24 mouse cellular contexts compared by ENCODE assay signal in the genomic region with DNA sequence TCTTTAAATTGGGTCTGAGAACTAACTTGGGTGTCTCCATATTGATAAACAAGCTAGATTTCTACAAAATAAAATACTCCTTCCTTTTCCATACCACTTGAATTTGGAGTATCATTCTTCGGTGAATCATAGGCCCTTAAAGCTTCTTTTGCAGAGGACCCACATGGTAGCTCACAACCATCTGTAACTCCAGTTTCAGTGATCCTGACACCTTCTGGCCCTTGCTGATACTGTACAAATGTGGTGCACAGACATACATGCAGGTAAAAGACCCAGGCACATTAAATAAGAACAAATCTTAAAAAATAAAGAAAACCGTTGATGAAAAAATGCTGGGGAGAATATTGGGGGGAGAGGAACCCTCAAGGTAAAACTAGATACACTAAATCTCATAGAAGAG. TPM values are rescaled to one million over a fixed set of nuclear protein-coding genes. Genes with fewer than 3 reads are reported as not detected.
DNase-seq lines count a peak whose midpoint lies in the region; ATAC-seq and TF ChIP-seq lines count a peak whose summit lies in the region.
"Had no signal": no experiment of that assay in that cellular context is flagged by ENCODE, and none has a peak within 500 bp of the region (broad histone marks: within the 10 kb centered on the region; RNA-seq: fewer than 3 reads in every experiment).

No protein-coding gene starts in this region.

- 0 out of 2 replicates have a peak overlapping the region, but pooled peaks have one; percentile 19 for H3K27ac ChIP-seq in liver, embryonic 11.5 days (ENCODE audit: low read depth, low read length)
- peak overlapping the region; percentile 79 for H3K27ac ChIP-seq in liver, embryonic 13.5 days
- H3K27ac ChIP-seq in liver, postnatal 0 days (ENCODE audit: low read depth) = no peak overlapping the region
- no peak overlapping the region for H3K27ac ChIP-seq in midbrain, embryonic 15.5 days
- H3K27ac ChIP-seq in midbrain, embryonic 11.5 days (ENCODE audit: low read depth, low read length) = no peak overlapping the region
- H3K27ac ChIP-seq: embryonic facial prominence, embryonic 15.5 days; forebrain, embryonic 13.5 days; gastrocnemius, adult 2 months; hindbrain, embryonic 15.5 days had no signal

- H3K4me3 ChIP-seq in liver, embryonic 11.5 days (ENCODE audit: low read depth, low read length) = no peak overlapping the region
- no peak overlapping the region for H3K4me3 ChIP-seq in liver, embryonic 13.5 days (replicated peaks)
- H3K4me3 ChIP-seq in liver, postnatal 0 days (ENCODE audit: low read depth, low read length) = no peak overlapping the region
- H3K4me3 ChIP-seq in midbrain, embryonic 15.5 days = no peak overlapping the region
- no peak overlapping the region for H3K4me3 ChIP-seq in midbrain, embryonic 11.5 days (ENCODE audit: low read depth, low read length)
- H3K4me3 ChIP-seq: embryonic facial prominence, embryonic 15.5 days; forebrain, embryonic 13.5 days; gastrocnemius, adult 2 months; heart, embryonic 12.5 days; hindbrain, embryonic 15.5 days had no signal

- no peak overlapping the region for H3K4me2 ChIP-seq in liver, embryonic 11.5 days
- no peak overlapping the region for H3K4me2 ChIP-seq in liver, embryonic 13.5 days
- no peak overlapping the region for H3K4me2 ChIP-seq in liver, postnatal 0 days (ENCODE audit: low read depth, low read length)
- no peak overlapping the region for H3K4me2 ChIP-seq in midbrain, embryonic 15.5 days
- no peak overlapping the region for H3K4me2 ChIP-seq in midbrain, embryonic 11.5 days
- H3K4me2 ChIP-seq: embryonic facial prominence, embryonic 15.5 days; forebrain, embryonic 13.5 days; heart, embryonic 12.5 days; hindbrain, embryonic 15.5 days had no signal

- 87% methylated on average over 2 of the region's 2 CpGs for WGBS in liver, embryonic 11.5 days
- 71% methylated on average over 2 of the region's 2 CpGs for WGBS in liver, embryonic 13.5 days (ENCODE audit: insufficient replicate concordance)
- 85% methylated on average over 2 of the region's 2 CpGs for WGBS in liver, postnatal 0 days (ENCODE audit: insufficient replicate concordance)
- 92% methylated on average over 2 of the region's 2 CpGs for WGBS in midbrain, embryonic 15.5 days
- 93% methylated on average over 2 of the region's 2 CpGs for WGBS in midbrain, embryonic 11.5 days

- H3K4me1 ChIP-seq in liver, embryonic 11.5 days (replicated peaks; ENCODE audit: control insufficient read depth, insufficient read depth, low read length) = no peaks in the 10 kb centered on the region
- peaks cover 11% of the 10 kb centered on the region for H3K4me1 ChIP-seq in liver, embryonic 13.5 days (replicated peaks)
- H3K4me1 ChIP-seq in liver, postnatal 0 days (ENCODE audit: insufficient read depth) = no peaks in the 10 kb centered on the region
- no peaks in the 10 kb centered on the region for H3K4me1 ChIP-seq in midbrain, embryonic 15.5 days
- no peaks in the 10 kb centered on the region for H3K4me1 ChIP-seq in midbrain, embryonic 11.5 days (ENCODE audit: control insufficient read depth, insufficient read depth, low read length)
- H3K4me1 ChIP-seq: embryonic facial prominence, embryonic 15.5 days; forebrain, embryonic 13.5 days; heart, embryonic 12.5 days; hindbrain, embryonic 15.5 days had no signal

- no peak for TF ChIP-seq EP300 in liver, postnatal 0 days (IDR thresholded peaks at IDR 0.05; ENCODE audit: low read depth)

- TF ChIP-seq CTCF in liver, postnatal 0 days (IDR thresholded peaks at IDR 0.05; ENCODE audit: low read depth) = 0 out of 2 replicates have a peak, but pooled peaks have one; percentile 17

- H3K9me3 ChIP-seq in liver, embryonic 11.5 days (ENCODE audit: control insufficient read depth, low read length) = no peaks in the 10 kb centered on the region
- no peaks in the 10 kb centered on the region for H3K9me3 ChIP-seq in liver, embryonic 13.5 days (replicated peaks)
- H3K9me3 ChIP-seq in liver, postnatal 0 days (ENCODE audit: low read length) = no peaks in the 10 kb centered on the region
- H3K9me3 ChIP-seq in midbrain, embryonic 15.5 days = no peaks in the 10 kb centered on the region
- H3K9me3 ChIP-seq in midbrain, embryonic 11.5 days (ENCODE audit: control insufficient read depth, low read length) = no peaks in the 10 kb centered on the region
- H3K9me3 ChIP-seq: embryonic facial prominence, embryonic 15.5 days; forebrain, embryonic 13.5 days; heart, embryonic 12.5 days; hindbrain, embryonic 15.5 days had no signal

- ATAC-seq in liver, embryonic 11.5 days (replicated peaks; ENCODE audit: low FRiP score) = 0 out of 2 replicates have a peak, but pooled peaks have one; percentile 61
- peak; percentile 74 for ATAC-seq in liver, embryonic 13.5 days (ENCODE audit: low read depth)
- ATAC-seq in liver, postnatal 0 days = peak; percentile 79
- no peak for ATAC-seq in midbrain, embryonic 15.5 days (replicated peaks)
- ATAC-seq in midbrain, embryonic 11.5 days (ENCODE audit: low FRiP score) = no peak
- ATAC-seq: forebrain, embryonic 13.5 days; forebrain, postnatal 0 days had no signal

- no peak for DNase-seq in liver, embryonic 11.5 days (ENCODE audit: low spot score)
- DNase-seq in liver = no peak
- DNase-seq in liver, embryonic 13.5 days = no peak
- DNase-seq in liver, postnatal 0 days = no peak
- DNase-seq in cerebellum, adult 9-11 months = no peak
- DNase-seq in frontal cortex, adult 2 months (ENCODE audit: extremely low spot score in 1 of 2, low spot score in 1 of 2) = no peak
- DNase-seq in midbrain, embryonic 11.5 days (ENCODE audit: low spot score, missing footprints) = no peak
- DNase-seq: adrenal gland, adult 2 months; adrenal gland, postnatal 25 days; cerebellum, adult 18-20 months; cerebellum, postnatal 10 days; embryo, embryonic 11 days; forebrain, postnatal 0 days; gastrocnemius, adult 2 months; gastrocnemius, postnatal 25 days had no signal

- no peaks in the 10 kb centered on the region for H3K27me3 ChIP-seq in liver, embryonic 11.5 days (replicated peaks; ENCODE audit: control insufficient read depth, insufficient read depth, low read length)
- no peaks in the 10 kb centered on the region for H3K27me3 ChIP-seq in liver, embryonic 13.5 days
- no peaks in the 10 kb centered on the region for H3K27me3 ChIP-seq in liver, postnatal 0 days (ENCODE audit: insufficient read depth, low read length)
- H3K27me3 ChIP-seq in midbrain, embryonic 15.5 days (replicated peaks) = no peaks in the 10 kb centered on the region
- no peaks in the 10 kb centered on the region for H3K27me3 ChIP-seq in midbrain, embryonic 11.5 days (ENCODE audit: control insufficient read depth, insufficient read depth, low read length)
- H3K27me3 ChIP-seq: embryonic facial prominence, embryonic 15.5 days; forebrain, embryonic 13.5 days; heart, embryonic 12.5 days; hindbrain, embryonic 15.5 days had no signal

- no peaks in the 10 kb centered on the region for H3K36me3 ChIP-seq in liver, embryonic 11.5 days (ENCODE audit: control insufficient read depth, insufficient read depth, low read length)
- no peaks in the 10 kb centered on the region for H3K36me3 ChIP-seq in liver, embryonic 13.5 days
- no peaks in the 10 kb centered on the region for H3K36me3 ChIP-seq in liver, postnatal 0 days (replicated peaks; ENCODE audit: insufficient read depth, low read length)
- H3K36me3 ChIP-seq in midbrain, embryonic 15.5 days (replicated peaks) = no peaks in the 10 kb centered on the region
- no peaks in the 10 kb centered on the region for H3K36me3 ChIP-seq in midbrain, embryonic 11.5 days (ENCODE audit: control insufficient read depth, insufficient read depth, low read length)
- H3K36me3 ChIP-seq: embryonic facial prominence, embryonic 15.5 days; heart, embryonic 12.5 days; hindbrain, embryonic 15.5 days had no signal

- H3K9ac ChIP-seq in liver, embryonic 11.5 days (ENCODE audit: low read depth, low read length) = no peak overlapping the region
- no peak overlapping the region for H3K9ac ChIP-seq in liver, embryonic 13.5 days
- H3K9ac ChIP-seq in liver, postnatal 0 days (replicated peaks) = no peak overlapping the region
- no peak overlapping the region for H3K9ac ChIP-seq in midbrain, embryonic 15.5 days
- no peak overlapping the region for H3K9ac ChIP-seq in midbrain, embryonic 11.5 days (ENCODE audit: low read length)
- H3K9ac ChIP-seq: embryonic facial prominence, embryonic 15.5 days; forebrain, embryonic 13.5 days; forebrain, postnatal 0 days; heart, embryonic 12.5 days; hindbrain, embryonic 15.5 days had no signal

RNA-seq across cellular contexts. Expression of a gene that starts 7.4 kb away (rescaled TPM):
- polyA plus RNA-seq in liver, embryonic 11.5 days (2014; fragmentation: Nextera tagmentation; extraction: Ambion mirVana) = 45.7 and 53.6 TPM in 2 replicates
- 104 and 113 TPM in 2 replicates for polyA plus RNA-seq in liver, embryonic 13.5 days (2015; fragmentation: Nextera tagmentation; extraction: Ambion mirVana)
- polyA plus RNA-seq in liver, postnatal 0 days (2015; fragmentation: Nextera tagmentation; extraction: Ambion mirVana) = 74.1 and 76.4 TPM in 2 replicates
- polyA plus RNA-seq in midbrain, embryonic 15.5 days (2015; fragmentation: Nextera tagmentation; extraction: Ambion mirVana) = 20.6 and 22.5 TPM in 2 replicates
- polyA plus RNA-seq in frontal cortex, adult 2 months (2012; rRNA removed) = 30.5 and 33.4 TPM in 2 replicates
- polyA plus RNA-seq in midbrain, embryonic 11.5 days (2014; fragmentation: Nextera tagmentation; extraction: Ambion mirVana) = 24.6 and 28.6 TPM in 2 replicates

RNA-seq across cellular contexts. Expression of a gene that starts 25.4 kb away (rescaled TPM):
- not detected in 2 replicates for polyA plus RNA-seq in liver, embryonic 11.5 days (2014; fragmentation: Nextera tagmentation; extraction: Ambion mirVana)
- polyA plus RNA-seq in liver, embryonic 13.5 days (2015; fragmentation: Nextera tagmentation; extraction: Ambion mirVana) = not detected in 2 replicates
- not detected in 2 replicates for polyA plus RNA-seq in liver, postnatal 0 days (2015; fragmentation: Nextera tagmentation; extraction: Ambion mirVana)
- polyA plus RNA-seq in midbrain, embryonic 15.5 days (2015; fragmentation: Nextera tagmentation; extraction: Ambion mirVana) = 0.32 TPM in 1 of 2 replicates, not detected in the other
- polyA plus RNA-seq in frontal cortex, adult 2 months (2012; rRNA removed) = not detected in 2 replicates
- polyA plus RNA-seq in midbrain, embryonic 11.5 days (2014; fragmentation: Nextera tagmentation; extraction: Ambion mirVana) = not detected in 2 replicates
- polyA plus RNA-seq: adrenal gland, adult 2 months; C2C12; embryonic facial prominence, embryonic 11.5 days; embryonic facial prominence, embryonic 15.5 days; forebrain, embryonic 13.5 days; forebrain, postnatal 0 days; heart, embryonic 12.5 days; heart, embryonic 16.5 days; hindbrain, embryonic 11.5 days; hindbrain, embryonic 15.5 days had no signal

RNA-seq across cellular contexts. Expression of a gene that starts 42.5 kb away (rescaled TPM):
- polyA plus RNA-seq in liver, embryonic 11.5 days (2014; fragmentation: Nextera tagmentation; extraction: Ambion mirVana) = 208 and 220 TPM in 2 replicates
- polyA plus RNA-seq in liver, embryonic 13.5 days (2015; fragmentation: Nextera tagmentation; extraction: Ambion mirVana) = 136 and 168 TPM in 2 replicates
- polyA plus RNA-seq in liver, postnatal 0 days (2015; fragmentation: Nextera tagmentation; extraction: Ambion mirVana) = 33.0 and 46.7 TPM in 2 replicates
- 58.5 and 59.8 TPM in 2 replicates for polyA plus RNA-seq in midbrain, embryonic 15.5 days (2015; fragmentation: Nextera tagmentation; extraction: Ambion mirVana)
- 32.9 and 35.9 TPM in 2 replicates for polyA plus RNA-seq in frontal cortex, adult 2 months (2012; rRNA removed)
- polyA plus RNA-seq in midbrain, embryonic 11.5 days (2014; fragmentation: Nextera tagmentation; extraction: Ambion mirVana) = 119 and 126 TPM in 2 replicates

RNA-seq across cellular contexts. Expression of a gene that starts 52.9 kb away (rescaled TPM):
- 1.1 and 1.3 TPM in 2 replicates for polyA plus RNA-seq in liver, embryonic 11.5 days (2014; fragmentation: Nextera tagmentation; extraction: Ambion mirVana)
- 1.2 and 1.3 TPM in 2 replicates for polyA plus RNA-seq in liver, embryonic 13.5 days (2015; fragmentation: Nextera tagmentation; extraction: Ambion mirVana)
- polyA plus RNA-seq in liver, postnatal 0 days (2015; fragmentation: Nextera tagmentation; extraction: Ambion mirVana) = 1.2 and 1.4 TPM in 2 replicates
- 2.6 and 3.0 TPM in 2 replicates for polyA plus RNA-seq in midbrain, embryonic 15.5 days (2015; fragmentation: Nextera tagmentation; extraction: Ambion mirVana)
- polyA plus RNA-seq in frontal cortex, adult 2 months (2012; rRNA removed) = 1.3 and 1.6 TPM in 2 replicates
- polyA plus RNA-seq in midbrain, embryonic 11.5 days (2014; fragmentation: Nextera tagmentation; extraction: Ambion mirVana) = 1.2 and 1.3 TPM in 2 replicates

Comparison
In these comparisons a context has a peak if more than half of its experiments do, and no peak if none do; other contexts are left out.
1. H3K27ac ChIP-seq: peak in liver, embryonic 11.5 days (single experiment) and liver, embryonic 13.5 days (single experiment); none in liver, postnatal 0 days (single experiment), midbrain, embryonic 15.5 days (single experiment) and midbrain, embryonic 11.5 days (single experiment).
2. ATAC-seq: peak in liver, embryonic 11.5 days (single experiment), liver, embryonic 13.5 days (single experiment) and liver, postnatal 0 days (single experiment); none in midbrain, embryonic 15.5 days (single experiment) and midbrain, embryonic 11.5 days (single experiment).